Mouse (Mus musculus) olfactory bulb, adult 2 months (tissue): ENCODE data around the gene Doc2b.

Experiments used
- CTCF ChIP-seq: fragments of 200-500 bp; IDR thresholded peaks from 2 replicates; pipeline ENCODE4 v1.5.1; 2012; ENCODE audit warnings: low read depth, mild to moderate bottlenecking, low read length, moderate library complexity; ENCODE audit not compliant: insufficient read depth
- POLR2A ChIP-seq: fragments of 200-500 bp; IDR thresholded peaks from 2 replicates; pipeline ENCODE4 v1.6.1; 2012; ENCODE audit warnings: mild to moderate bottlenecking, low read depth, low read length, moderate library complexity; ENCODE audit not compliant: insufficient read depth

GRCm38 (mm10) chr11:75839536-75840430, 43.9 kb upstream of the Doc2b start:
- no peak for TF ChIP-seq CTCF
- TF ChIP-seq POLR2A, result no peak
